Mouse (Mus musculus) Patski (cell line): Measurements from ENCODE around the gene Olfr1360. TPM values are rescaled to one million over a fixed set of nuclear protein-coding genes. Genes with fewer than 3 reads are reported as not detected.
A peak's percentile ranks its signal among the peaks of the same experiment; 100 is the strongest.
"Not testable (repeated sequence)": the region's sequence is repeated elsewhere in the genome, so short reads cannot be mapped to it uniquely, and the experiment has no call there.

Experiments used
- ATAC-seq: fragments of 100-300 bp; one replicate; pipeline ENCODE4 v1.8.0; 2021
- CTCF ChIA-PET: fragments of 350-600 bp; sonication (Branson Sonifier 250); formaldehyde crosslinking; loops from one replicate; lab custom pipeline; 2022; ENCODE audit warnings: inconsistent platforms; lab: Charles Lee
- POLR2A ChIA-PET: fragments of 350-600 bp; sonication (Branson Sonifier 250); formaldehyde crosslinking; loops from one replicate; lab custom pipeline; 2022; ENCODE audit warnings: antibody characterized with exemption, inconsistent platforms; lab: Charles Lee
- DNase-seq: peaks from one replicate; pipeline ENCODE4 v3.0.0-alpha.2; 2011; ENCODE audit warnings: low read depth, low spot score
- H3K27me3 ChIP-seq: fragments of 371-371 bp; one replicate; pipeline ENCODE4 v1.5.1; 2021
- CTCF ChIP-seq: fragments of 100-300 bp; IDR thresholded peaks from one replicate; pipeline ENCODE4 v1.5.1; 2021
- in situ Hi-C: fragments of 300-500 bp; cut with MboI; formaldehyde crosslinking; loops from 3 replicates; pipeline ENCODE4 v1.11.1; 2018; ENCODE audit warnings: low pct_unique_long_range_greater_than_20kb, mixed read lengths
- polyA plus RNA-seq: library from polyadenylated mRNA; unstranded; gene quantifications from one replicate; pipeline ENCODE4 v1.2.3, GENCODE M21; 2021

Gene Olfr1360
- not detected for polyA plus RNA-seq

GRCm38 (mm10) chr13:21677305-21677704, at the start of gene Olfr1360:
Gene Olfr1360, minus strand, starts transcription at chr13:21677405.
- CTCF ChIA-PET = no interaction called here
- ATAC-seq (no peak), DNase-seq (no peak)
- POLR2A ChIA-PET = no interaction called here
- peaks cover 20% of the 10 kb centered on the region for H3K27me3 ChIP-seq
- in situ Hi-C loops = no loop called here
- TF ChIP-seq CTCF = no peak

- ATAC-seq (no peak), DNase-seq (no peak)
- TF ChIP-seq CTCF = peak; percentile 23
- POLR2A ChIA-PET = no interaction called here
- no peaks in the 10 kb centered on the region for H3K27me3 ChIP-seq
- in situ Hi-C loops = loop anchor here (10.0 kb wide), 1 partner anchor 538 kb away; no protein-coding TSS in a partner anchor
- CTCF ChIA-PET = interaction anchor here (0.9 to 1.2 kb wide), 2 partner anchors 11 kb away, joined by 3 read pairs; no protein-coding TSS in a partner anchor
These were observed 46.0 kb upstream of the Olfr1360 start for GRCm38 (mm10) chr13:21722993-21723836.

- ChIA-PET POLR2A (no interaction called here), CTCF (interaction anchor here (0.9 kb wide), 1 partner anchor 11 kb away, joined by 3 read pairs; no protein-coding TSS in a partner anchor)
- no peak for TF ChIP-seq CTCF
- no peaks in the 10 kb centered on the region for H3K27me3 ChIP-seq
- ATAC-seq = peak; percentile 19
- in situ Hi-C loops = loop anchor here (10.0 kb wide), 1 partner anchor 538 kb away; no protein-coding TSS in a partner anchor
- DNase-seq = no peak
These were observed 45.2 kb upstream of the Olfr1360 start for GRCm38 (mm10) chr13:21722373-21722925.

- ATAC-seq (peak; percentile 94), DNase-seq (peak; percentile 89)
- in situ Hi-C loops = loop anchor here (10.0 kb wide), 1 partner anchor 537 kb away; no protein-coding TSS in a partner anchor
- H3K27me3 ChIP-seq, POLR2A ChIA-PET: not testable (repeated sequence)
- CTCF ChIA-PET = interaction anchor here (1.2 to 1.7 kb wide), 3 partner anchors 11 to 16 kb away, joined by 4 read pairs; no protein-coding TSS in a partner anchor
These were observed 44.7 kb upstream of the Olfr1360 start, which contains the start of gene Hist1h2bm for GRCm38 (mm10) chr13:21721757-21722372. Gene Hist1h2bm, plus strand, starts transcription at chr13:21722044.

GRCm38 (mm10) chr13:21721107-21721756, 44.0 kb upstream of the Olfr1360 start:
- TF ChIP-seq CTCF = peak; percentile 30
- not testable (repeated sequence) for H3K27me3 ChIP-seq, DNase-seq
- ATAC-seq = peak; percentile 3
- in situ Hi-C loops = loop anchor here (10.0 kb wide), 1 partner anchor 536 kb away; no protein-coding TSS in a partner anchor
- CTCF ChIA-PET = interaction anchor here (1.2 to 1.7 kb wide), 3 partner anchors 10 to 16 kb away, joined by 4 read pairs; no protein-coding TSS in a partner anchor
- POLR2A ChIA-PET = interaction anchor here (0.6 to 0.8 kb wide), 2 partner anchors 59 to 1861 kb away, joined by 3 to 4 read pairs; partner anchors contain the start of gene Hist1h1b

- H3K27me3 ChIP-seq = no peaks in the 10 kb centered on the region
- ATAC-seq = no peak
- ChIA-PET POLR2A (interaction anchor here (1.1 to 1.2 kb wide), 2 partner anchors 15 to 18 kb away, joined by 3 read pairs; no protein-coding TSS in a partner anchor), CTCF (interaction anchor here (1.7 kb wide), 1 partner anchor 15 kb away, joined by 4 read pairs; no protein-coding TSS in a partner anchor)
- in situ Hi-C loops = loop anchor here (10.0 kb wide), 3 partner anchors 554 to 1816 kb away; partner anchors contain the start of genes Abt1, Hist1h2af, Hist1h3g and Hist1h4h
- TF ChIP-seq CTCF = no peak
- DNase-seq = no peak
These were observed 41.3 kb upstream of the Olfr1360 start for GRCm38 (mm10) chr13:21718381-21719080.

GRCm38 (mm10) chr13:21717397-21718357, 40.5 kb upstream of the Olfr1360 start, which contains the start of gene Hist1h3h:
Gene Hist1h3h, plus strand, starts transcription at chr13:21717659.
- ATAC-seq = peak; percentile 23
- peak; percentile 94 for DNase-seq
- H3K27me3 ChIP-seq = not testable (repeated sequence)
- CTCF ChIA-PET = interaction anchor here (1.7 kb wide), 1 partner anchor 16 kb away, joined by 4 read pairs; no protein-coding TSS in a partner anchor
- POLR2A ChIA-PET = interaction anchor here (1.1 to 1.2 kb wide), 2 partner anchors 16 to 19 kb away, joined by 3 read pairs; no protein-coding TSS in a partner anchor
- in situ Hi-C loops = loop anchor here (10.0 kb wide), 3 partner anchors 553 to 1817 kb away; partner anchors contain the start of genes Abt1, Hist1h2af, Hist1h3g and Hist1h4h

GRCm38 (mm10) chr13:21716540-21717391, 39.6 kb upstream of the Olfr1360 start:
- DNase-seq, H3K27me3 ChIP-seq, CTCF ChIA-PET, POLR2A ChIA-PET, ATAC-seq: not testable (repeated sequence)
- in situ Hi-C loops = loop anchor here (10.0 kb wide), 3 partner anchors 552 to 1818 kb away; partner anchors contain the start of genes Abt1, Hist1h2af, Hist1h3g and Hist1h4h

- peak; percentile 83 for ATAC-seq
These were observed 38.8 kb upstream of the Olfr1360 start, which contains the start of the genes Hist1h2bl and Hist1h2ai for GRCm38 (mm10) chr13:21715864-21716539. Gene Hist1h2bl, minus strand, starts transcription at chr13:21716143. Gene Hist1h2ai, plus strand, starts transcription at chr13:21716422.

More at GRCm38 (mm10) chr13:21715864-21716539, 38.8 kb upstream of the Olfr1360 start, which contains the start of the genes Hist1h2bl and Hist1h2ai:
- H3K27me3 ChIP-seq, POLR2A ChIA-PET, CTCF ChIA-PET: not testable (repeated sequence)
- in situ Hi-C loops = loop anchor here (10.0 kb wide), 3 partner anchors 551 to 1819 kb away; partner anchors contain the start of genes Abt1, Hist1h2af, Hist1h3g and Hist1h4h
- DNase-seq = peak; percentile 84
